Mouse (Mus musculus) adrenal gland, adult (tissue): ENCODE data around the gene Agpat1.

Source experiments
- DNase-seq, 2 experiments: peaks; one replicate each; pipeline ENCODE4 v3.0.0; 2022 to 2023; ENCODE audit warnings: low spot score in 1 of 2; ENCODE audit not compliant: inconsistent age in 2 of 2

Gene Agpat1

DNA sequence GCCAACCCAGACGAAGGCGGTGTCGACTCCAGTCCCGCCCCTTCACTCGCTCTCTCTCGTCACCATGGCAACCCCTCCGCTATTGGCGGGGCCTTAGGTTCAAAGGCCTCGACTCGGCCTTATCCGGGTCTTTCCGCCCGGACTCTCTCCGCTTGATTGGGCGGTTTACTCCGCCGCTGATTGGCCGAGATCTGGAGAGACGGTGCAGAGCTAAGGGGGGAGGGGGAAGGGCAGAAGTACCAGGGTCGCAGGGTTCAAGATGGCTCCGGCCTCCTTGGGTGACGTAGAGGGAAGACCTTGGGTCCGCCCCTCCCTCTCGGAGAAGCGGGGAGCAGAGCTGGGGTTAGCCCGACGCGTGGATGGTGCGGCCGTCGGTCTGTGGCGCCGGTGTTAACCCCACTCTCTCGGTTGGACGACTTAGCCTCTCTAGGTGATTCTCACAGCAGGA lies at the start of gene Agpat1:
Agpat1 (plus strand) TSS at position 202 of the 448 bp plus-strand sequence.
- peak; percentile 99 for DNase-seq

DNA sequence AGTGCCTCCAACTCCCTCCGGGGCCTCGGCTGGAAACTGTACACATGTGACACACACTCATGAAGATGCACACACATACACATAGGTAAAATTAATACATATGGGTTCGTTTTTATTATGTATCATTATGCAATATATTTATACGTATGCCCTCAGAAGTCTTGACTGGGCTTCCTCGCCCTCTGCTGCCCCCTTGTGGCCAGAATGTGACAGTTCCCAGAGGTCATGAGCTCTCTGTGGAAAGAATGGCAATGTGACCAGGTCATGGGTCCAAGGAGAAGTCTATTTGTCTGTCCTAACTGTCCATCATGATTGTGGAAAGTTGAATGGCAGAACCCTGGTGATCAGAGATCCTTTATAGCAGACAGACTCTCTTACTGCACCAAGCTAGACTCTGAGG lies 48.6 kb upstream of the Agpat1 start:
- peak; percentile 78 to 94 for DNase-seq

DNA sequence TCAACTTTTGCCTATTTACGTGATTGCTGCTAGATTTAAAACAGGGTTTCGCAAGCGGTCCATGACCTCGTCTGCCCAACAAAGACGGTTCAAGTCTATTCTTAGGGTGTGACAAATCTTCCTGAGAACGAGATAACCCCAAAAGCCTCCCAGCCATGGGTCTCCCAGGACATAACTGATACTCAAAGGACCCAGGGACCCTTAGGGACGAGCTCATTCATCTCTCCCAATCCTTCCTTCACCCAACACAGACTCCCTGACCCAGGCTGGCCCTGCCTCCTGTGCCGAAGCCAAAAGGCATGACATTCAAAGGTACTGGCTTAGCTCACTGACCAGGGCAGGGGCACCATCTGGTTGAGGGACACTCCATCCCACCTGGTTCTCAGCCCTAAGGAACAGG lies 47.7 kb upstream of the Agpat1 start:
- DNase-seq = peak in 1 of 2 experiments; percentile 63

DNA sequence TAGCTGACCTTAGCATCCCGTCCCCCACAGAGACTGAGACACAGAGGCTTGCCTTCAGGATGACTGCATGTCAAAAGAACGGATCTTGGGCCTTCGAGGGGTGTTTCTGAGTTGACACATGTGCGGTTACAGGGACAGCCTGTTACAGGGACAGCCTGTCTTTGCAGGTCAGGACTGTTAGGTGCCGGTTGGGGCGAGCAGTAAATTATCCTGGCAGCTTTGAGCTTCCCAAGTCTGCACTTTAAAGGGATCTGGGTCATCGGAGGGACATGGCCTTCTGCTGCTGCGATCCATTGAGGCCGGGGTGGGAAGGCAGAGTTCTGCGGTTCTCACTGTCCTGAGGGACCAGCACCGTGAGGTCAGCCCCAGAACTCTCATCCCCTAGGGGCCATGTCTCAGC lies 46.7 kb upstream of the Agpat1 start:
- peak; percentile 33 to 68 for DNase-seq

DNA sequence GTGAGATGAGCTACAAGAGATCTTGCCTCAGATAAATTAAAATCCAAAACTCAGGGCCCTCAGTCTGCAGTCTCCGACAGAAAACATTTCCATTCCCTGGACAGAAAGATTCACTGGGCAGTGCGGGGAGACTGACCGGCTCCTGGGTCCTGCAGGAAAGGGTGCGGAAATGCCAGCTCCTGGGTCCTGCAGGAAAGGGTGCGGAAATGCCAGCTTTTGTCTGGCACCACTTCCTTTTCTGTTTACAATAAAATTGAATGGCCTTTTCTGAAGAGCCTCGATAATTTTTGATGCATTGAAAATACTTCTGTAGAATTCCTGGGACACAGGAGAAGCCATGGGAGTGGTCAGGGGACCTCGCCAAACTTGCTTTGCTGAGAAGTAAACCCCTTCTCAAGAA lies 44.9 kb upstream of the Agpat1 start:
- DNase-seq = no peak

DNA sequence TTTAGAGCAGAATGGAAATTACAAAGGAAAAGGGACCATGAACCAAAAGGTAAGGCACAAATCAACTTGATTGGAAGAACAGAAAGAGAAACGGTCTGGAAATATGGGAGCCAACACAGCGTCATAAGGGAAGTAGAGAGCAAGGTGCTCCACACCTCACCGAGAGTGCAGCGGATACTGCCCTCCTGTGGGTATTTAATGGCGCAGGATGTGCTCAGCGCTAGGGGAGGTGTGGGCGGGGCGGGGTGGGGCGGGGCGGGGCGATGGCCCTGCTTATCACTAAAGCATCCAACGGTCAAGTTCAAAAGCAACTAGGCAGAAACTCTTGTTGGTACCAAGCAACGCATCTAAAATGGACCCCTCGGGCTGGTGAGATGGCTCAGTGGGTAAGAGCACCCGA lies 44.2 kb upstream of the Agpat1 start:
- DNase-seq = no peak

DNA sequence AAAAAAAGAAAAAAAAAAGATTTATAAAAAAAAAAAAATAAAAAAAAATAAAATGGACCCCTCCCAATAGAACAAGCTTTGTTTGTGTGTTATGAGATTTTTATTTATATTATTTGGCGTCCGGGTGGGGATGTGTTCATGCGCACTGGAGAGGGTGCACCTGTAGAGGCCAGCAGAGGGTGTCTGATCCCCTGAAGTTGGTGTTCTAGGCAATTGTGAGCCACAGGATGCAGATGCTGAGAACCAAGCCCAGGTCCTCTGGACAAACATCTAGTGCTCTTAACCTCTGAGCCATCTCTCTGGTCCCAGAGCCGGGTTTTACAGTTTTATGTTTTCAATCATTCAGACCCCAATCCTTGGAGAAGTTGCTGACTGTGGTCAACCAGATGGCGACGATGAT lies 43.6 kb upstream of the Agpat1 start:
- DNase-seq = no peak

DNA sequence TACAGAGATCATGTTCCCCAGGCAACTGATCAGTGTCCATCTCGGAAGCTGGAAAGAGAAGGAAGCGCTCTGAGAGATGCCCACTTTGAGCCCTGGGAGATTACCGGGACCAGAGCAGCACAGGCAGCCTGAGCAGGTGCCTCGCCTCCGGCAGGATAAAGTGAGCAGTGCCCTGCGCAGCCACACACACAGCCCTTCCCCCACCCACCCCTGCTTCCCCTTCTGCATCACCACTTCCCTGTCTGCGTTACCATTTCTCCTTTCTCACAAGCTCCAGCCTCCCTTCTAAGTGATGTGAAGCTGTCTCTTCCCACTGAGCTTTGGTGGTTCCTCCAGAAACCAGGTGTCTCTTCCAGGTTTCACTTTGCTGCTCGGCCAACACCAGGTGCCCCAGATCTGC lies 42.9 kb upstream of the Agpat1 start:
- DNase-seq = no peak

DNA sequence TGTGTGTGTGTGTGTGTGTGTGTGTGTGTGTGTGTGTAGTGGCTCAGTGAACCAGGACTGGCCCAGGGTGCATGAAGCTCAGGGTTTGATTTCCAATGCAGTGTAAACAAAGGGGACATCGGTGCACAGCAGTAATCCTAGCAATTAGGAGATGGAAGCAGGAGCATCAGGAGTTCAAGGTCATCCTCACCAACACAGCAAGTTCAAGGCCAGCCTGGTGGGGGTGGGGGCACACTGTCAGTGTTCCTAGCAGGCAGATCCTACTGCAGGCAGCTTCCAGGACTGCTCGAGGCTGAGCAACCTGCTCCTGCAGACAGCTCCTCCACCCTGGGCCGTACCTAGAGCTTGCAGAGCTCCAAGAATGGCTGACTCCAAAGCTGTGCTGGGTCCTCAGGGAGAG lies 41.5 kb upstream of the Agpat1 start:
- DNase-seq = no peak

DNA sequence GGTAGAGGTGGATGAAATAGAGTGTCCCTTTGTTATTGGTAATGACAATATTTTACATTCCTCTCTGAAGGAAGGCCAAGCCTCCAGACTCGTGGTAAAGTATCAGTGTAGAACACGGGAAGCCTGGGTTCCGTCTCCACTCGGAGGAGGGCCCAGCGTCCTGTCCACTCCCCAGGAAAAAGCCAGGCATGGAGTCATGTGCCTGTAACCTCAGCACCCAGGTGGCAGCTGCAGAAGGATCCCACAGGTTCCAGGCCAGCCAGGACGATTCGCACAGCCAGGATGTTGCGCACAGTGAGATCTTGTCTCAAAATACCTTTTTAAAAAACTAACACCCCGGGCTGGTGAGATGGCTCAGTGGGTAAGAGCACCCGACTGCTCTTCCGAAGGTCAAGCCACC lies 40.7 kb upstream of the Agpat1 start:
- DNase-seq = no peak

DNA sequence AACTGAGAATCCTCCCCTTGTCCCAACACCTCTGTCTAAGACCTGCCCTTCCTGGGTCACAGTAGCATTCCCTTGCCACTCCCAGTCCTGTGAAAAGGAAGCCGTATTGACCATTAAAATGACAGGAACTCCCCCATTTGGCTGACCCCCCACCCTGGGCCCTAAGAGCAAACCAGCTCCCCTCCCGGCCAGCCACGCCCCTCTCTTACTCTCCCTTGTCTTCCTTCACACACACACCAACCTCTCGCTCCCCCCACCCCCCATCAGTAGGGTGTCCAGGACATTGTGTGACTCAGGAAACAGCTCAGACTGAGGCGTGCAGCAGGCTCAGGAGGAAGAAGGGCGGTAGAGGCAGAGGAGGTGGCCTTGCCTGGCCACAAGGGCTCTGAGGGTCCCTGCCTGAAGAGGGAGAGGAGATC lies 40.0 kb upstream of the Agpat1 start, which contains the start of gene Notch4:
Notch4 (plus strand) TSS at position 266 of the 419 bp plus-strand sequence.
- peak; percentile 69 to 70 for DNase-seq

DNA sequence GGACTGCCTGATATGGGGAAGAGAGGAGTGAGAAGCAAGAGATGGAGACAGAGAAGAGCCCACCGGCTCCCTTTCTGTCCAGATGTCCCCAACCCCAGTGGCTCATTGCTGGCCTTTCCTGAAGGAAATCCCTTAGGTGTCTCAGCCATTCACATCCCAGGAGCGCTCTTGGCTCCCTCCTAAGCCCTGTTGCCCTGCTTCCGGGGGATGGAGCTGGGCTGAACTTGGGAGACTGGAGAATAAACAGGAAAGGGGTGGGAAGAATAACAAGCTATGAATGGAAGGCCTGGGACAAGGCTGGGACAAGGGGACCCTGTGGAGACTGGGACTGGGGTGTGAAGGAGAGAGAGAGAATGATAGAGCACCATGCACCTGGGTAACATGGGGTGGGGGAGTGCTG lies 39.3 kb upstream of the Agpat1 start:
- DNase-seq = peak; percentile 44 to 65

DNA sequence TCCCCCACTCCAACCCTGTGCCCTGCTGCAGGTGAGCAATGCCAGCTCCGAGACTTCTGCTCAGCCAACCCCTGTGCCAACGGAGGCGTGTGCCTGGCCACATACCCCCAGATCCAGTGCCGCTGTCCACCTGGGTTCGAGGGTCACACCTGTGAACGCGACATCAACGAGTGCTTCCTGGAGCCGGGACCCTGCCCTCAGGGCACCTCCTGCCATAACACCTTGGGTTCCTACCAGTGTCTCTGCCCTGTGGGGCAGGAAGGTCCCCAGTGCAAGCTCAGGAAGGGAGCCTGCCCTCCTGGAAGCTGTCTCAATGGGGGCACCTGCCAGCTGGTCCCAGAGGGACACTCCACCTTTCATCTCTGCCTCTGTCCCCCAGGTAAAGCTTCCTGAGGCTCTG lies 36.8 kb upstream of the Agpat1 start:
- DNase-seq = no peak

DNA sequence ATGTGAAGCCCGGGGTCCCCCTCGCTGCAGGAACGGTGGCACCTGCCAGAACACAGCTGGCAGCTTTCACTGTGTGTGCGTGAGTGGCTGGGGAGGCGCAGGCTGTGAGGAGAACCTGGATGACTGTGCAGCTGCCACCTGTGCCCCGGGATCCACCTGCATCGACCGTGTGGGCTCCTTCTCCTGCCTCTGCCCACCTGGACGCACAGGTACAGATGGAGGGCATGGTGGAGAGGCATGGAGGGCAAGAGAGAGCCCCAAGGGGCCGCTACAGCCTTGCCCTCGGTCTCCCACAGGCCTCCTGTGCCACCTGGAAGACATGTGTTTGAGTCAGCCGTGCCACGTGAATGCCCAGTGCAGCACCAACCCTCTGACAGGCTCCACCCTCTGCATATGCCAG lies 35.6 kb upstream of the Agpat1 start:
- no peak for DNase-seq

DNA sequence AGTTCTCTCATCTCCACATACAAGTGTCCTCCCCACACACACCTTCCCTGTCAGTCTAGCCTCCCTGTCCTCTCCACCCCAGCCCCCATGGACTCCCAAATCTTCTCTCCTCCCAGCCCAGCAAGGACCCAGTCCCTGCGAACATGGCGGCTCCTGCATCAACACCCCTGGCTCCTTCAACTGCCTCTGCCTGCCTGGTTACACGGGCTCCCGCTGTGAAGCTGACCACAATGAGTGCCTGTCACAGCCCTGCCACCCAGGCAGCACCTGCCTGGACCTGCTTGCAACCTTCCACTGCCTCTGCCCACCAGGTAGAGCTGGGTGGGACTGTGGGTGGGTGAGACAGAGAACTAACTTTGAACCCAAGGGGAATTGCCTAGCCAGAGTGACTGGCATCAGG lies 34.1 kb upstream of the Agpat1 start:
- no peak for DNase-seq

DNA sequence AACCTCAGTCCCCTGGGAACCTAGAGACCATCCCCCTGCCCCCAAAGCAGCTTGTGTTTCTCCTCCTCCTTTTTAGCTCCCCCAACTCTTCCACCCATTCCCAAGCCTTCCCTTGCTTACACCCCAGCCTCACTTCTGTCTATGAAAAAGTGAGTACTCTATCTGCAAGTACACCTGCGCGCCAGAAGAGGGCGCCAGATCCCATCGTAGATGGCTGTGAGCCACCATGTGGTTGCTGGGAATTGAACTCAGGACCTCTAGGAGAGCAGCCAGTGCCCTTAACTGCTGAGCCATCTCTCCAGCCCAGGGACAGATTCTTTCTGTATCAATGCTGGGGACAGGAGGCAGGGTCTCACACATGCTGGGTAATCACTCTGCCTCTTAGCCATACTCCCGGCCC lies 32.2 kb upstream of the Agpat1 start:
- DNase-seq = peak in 1 of 2 experiments; percentile 43

DNA sequence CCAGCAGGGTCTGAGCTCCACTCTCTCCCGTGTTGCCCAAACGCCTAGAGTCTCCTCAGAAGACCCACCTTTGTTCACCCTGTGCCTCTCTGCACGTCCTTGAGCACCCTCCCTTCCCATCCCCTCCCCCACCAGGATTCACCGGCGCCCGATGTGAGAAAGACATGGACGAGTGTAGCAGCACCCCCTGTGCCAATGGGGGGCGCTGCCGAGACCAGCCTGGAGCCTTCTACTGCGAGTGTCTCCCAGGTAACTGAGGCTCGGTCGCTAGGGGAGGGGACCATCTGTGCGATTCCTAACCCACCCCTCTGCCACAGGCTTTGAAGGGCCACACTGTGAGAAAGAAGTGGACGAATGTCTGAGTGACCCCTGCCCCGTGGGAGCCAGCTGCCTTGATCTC lies 31.7 kb upstream of the Agpat1 start:
- DNase-seq = no peak

DNA sequence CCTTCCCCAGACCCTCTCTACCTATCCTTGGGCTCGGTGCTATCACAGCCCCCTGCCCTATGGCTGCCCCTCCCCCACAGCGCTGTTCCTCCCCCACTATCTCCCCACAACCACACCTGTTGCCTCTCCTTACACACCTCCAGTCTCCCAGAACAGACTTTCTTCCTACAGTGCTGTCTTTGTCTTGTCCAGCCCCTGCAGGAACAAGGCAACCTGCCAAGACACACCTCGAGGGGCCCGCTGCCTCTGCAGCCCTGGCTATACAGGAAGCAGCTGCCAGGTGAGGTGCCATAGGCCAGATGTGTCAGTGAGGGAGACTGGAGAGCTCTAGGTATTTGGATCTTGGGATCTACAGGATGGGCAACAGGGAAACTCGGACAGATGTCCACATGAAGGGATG lies 27.5 kb upstream of the Agpat1 start:
- no peak for DNase-seq

DNA sequence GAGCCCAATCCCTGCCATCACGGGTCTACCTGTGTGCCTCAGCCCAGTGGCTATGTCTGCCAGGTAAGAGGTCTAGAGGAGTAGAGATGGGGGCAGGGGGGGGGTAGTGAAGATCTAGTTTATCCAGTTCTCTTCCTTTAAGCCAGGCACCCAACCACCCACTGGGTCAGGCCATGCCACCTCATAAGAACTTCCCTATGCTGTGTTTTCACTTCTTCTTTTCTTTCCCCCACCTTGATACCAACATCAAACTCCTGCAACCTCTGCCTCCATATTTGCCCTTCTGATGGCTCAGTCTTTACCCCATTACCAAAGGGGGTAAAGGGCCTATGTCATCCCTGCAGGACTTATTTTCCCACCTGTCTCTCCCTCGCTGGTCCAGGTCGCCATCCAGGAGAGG lies 26.0 kb upstream of the Agpat1 start:
- DNase-seq = no peak

DNA sequence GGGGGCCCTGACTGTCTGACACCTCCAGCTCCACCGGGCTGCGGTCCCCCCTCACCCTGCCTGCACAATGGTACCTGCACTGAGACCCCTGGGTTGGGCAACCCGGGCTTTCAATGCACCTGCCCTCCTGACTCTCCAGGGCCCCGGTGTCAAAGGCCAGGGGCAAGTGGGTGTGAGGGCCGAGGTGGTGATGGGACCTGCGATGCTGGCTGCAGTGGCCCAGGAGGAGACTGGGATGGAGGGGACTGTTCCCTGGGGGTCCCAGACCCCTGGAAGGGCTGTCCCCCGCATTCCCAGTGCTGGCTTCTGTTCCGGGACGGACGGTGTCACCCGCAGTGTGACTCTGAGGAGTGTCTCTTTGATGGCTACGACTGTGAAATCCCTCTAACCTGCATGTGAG lies 21.5 kb upstream of the Agpat1 start:
- DNase-seq = no peak

DNA sequence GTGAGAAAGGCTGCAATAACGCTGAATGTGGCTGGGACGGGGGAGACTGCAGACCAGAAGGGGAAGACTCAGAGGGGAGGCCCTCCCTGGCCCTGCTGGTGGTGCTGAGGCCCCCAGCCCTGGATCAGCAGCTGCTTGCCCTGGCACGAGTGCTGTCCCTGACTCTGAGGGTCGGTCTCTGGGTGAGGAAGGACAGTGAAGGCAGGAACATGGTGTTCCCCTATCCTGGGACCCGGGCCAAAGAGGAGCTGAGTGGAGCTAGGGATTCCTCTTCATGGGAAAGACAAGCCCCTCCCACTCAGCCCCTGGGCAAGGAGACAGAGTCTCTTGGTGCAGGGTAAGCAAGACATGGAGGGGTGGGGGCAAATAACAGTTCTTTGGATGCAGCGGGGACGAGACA lies 20.7 kb upstream of the Agpat1 start:
- peak; percentile 36 to 77 for DNase-seq

DNA sequence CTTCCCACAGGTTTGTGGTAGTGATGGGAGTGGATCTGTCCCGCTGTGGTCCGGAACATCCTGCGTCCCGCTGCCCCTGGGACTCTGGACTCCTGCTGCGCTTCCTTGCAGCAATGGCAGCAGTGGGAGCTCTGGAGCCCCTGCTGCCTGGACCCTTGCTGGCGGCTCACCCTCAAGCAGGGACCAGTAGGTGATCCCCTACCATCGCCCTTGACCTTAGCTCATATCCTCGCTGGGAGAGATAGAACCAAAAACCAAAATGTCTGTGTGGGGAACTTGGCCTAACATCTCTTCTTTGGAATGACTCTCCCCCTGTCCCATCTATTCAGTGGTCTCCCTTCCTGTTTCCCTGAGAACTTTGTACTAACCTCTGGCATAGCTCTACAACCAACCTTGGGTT lies 20.2 kb upstream of the Agpat1 start:
- no peak for DNase-seq

DNA sequence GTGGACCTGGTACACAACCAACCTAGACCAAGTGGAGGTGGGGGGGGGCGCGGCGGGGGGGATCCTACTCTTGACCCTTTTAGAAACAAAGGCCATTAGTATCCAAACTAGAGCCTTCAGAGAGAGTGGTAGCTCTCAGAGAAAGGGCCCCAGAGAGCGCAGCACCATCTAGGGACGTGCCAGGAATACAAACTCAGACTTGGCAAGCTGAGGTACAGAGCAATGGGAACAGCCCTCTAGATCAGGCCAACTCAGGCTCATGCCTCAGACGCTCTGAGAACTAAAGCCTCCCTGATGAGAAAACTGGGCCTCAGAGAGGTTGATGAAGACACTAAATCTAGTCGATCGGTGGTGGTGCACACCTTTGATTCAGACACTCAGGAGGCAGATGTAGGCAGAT lies 18.9 kb upstream of the Agpat1 start:
- no peak for DNase-seq
